Mouse (Mus musculus): ENCODE measurements around the gene Fgd5. TPM values are rescaled to one million over a fixed set of nuclear protein-coding genes. Genes with fewer than 3 reads are reported as not detected.

Fgd5 gene
- polyA plus RNA-seq, 1 experiment from 2014 or later, result 16.9 TPM

DNA sequence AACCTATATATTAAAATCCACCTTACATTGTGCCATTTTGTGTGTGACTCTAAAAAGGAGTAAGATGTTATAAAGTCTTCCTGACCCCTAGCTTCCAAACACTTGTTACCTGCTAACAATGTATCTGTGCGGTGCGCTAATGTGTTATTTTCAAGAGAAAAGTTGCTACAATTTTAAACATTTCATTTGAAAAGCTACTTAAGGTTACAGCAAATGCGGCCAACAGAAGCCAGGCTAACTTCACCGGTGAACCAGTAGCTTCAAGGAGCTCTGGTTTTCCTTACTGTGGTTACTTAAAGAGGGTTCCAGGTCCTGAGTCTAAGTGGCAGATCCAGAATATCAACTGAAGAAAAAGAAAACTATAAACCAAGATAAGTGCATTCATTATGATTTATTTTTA, 111.3 kb downstream of the Fgd5 start:
- Histone ChIP-seq H3K27me3 (ENCODE audit: insufficient read depth, low read length) (no peaks in the 10 kb centered on the region), H3K4me1 (ENCODE audit: insufficient read depth) (peaks cover 12% of the 10 kb centered on the region; the same call in 1 of the 2 replicates), H3K4me2 (peak overlapping the region; percentile 90), H3K36me3 (ENCODE audit: insufficient read depth) (no peaks in the 10 kb centered on the region), H3K4me3 (ENCODE audit: low read depth, low read length) (peak overlapping the region; percentile 88; the same call in 1 of the 2 replicates), H3K9ac (no peak overlapping the region), H3K9me3 (ENCODE audit: low read depth, low read length) (no peaks in the 10 kb centered on the region), H3K27ac (ENCODE audit: low read depth) (no peak overlapping the region)
- WGBS, result 91% methylated on average over 4 of the region's 4 CpGs
- ATAC-seq (ENCODE audit: insufficient read depth), result no peak
- no peak for DNase-seq
- TF ChIP-seq CTCF (IDR thresholded peaks at IDR 0.05; ENCODE audit: low read depth), result no peak

DNA sequence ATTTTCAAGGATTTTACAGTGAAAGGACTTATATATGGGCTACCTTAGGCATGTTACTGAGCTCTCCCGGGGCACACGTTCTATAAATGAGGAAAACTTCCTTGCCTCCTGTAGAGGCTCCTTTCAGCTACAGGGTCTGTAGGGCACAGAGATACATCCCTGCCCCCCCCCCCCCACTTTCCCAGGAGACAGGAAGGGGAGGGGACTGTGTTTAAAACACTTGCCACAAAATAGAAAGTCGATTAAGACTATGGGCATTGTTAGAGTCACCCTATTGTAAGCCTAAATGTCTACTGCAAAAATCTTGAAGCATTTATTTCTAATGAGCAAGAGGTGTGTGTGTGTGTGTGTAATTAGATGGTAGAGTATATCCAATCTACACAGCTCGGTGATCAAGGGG, 111.8 kb downstream of the Fgd5 start:
- DNase-seq, result no peak
- H3K4me1 ChIP-seq (ENCODE audit: insufficient read depth), result peaks cover 12% of the 10 kb centered on the region; the same call in 1 of the 2 replicates
- no peaks in the 10 kb centered on the region for H3K36me3 ChIP-seq (ENCODE audit: insufficient read depth)
- 7% methylated on average over 4 of the region's 4 CpGs for WGBS
- H3K4me2 ChIP-seq, result peak overlapping the region; percentile 90
- no peak for TF ChIP-seq CTCF (IDR thresholded peaks at IDR 0.05; ENCODE audit: low read depth)
- H3K9ac ChIP-seq, result peak overlapping the region; percentile 98
- peak overlapping the region; percentile 100 for H3K27ac ChIP-seq (ENCODE audit: low read depth)
- H3K9me3 ChIP-seq (ENCODE audit: low read depth, low read length), result no peaks in the 10 kb centered on the region
- H3K27me3 ChIP-seq (ENCODE audit: insufficient read depth, low read length), result no peaks in the 10 kb centered on the region
- ATAC-seq (ENCODE audit: insufficient read depth), result no peak
- peak overlapping the region; percentile 88 for H3K4me3 ChIP-seq (ENCODE audit: low read depth, low read length)

DNA sequence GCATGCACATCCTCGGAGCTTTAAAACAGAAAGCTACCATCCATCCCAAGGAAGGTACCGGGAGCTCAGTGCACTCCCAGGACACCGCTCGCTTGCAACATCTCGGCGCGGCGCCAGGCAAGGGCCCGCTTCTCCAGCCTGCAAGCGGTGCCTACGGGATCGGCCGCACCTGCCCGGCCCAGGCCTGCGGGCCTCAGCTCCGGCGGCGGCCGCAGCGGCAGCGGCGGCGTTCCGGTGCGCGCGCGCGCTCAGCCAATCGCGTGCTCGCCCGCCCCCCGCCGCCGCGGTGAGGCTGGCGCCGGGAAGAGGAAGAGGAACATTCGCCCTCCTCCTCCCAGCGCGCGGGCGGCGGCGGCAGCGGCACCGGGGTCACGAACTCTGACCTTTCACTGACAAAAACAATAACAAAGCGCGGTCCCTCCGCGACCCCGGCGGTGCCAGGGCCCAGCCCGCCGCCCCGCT, 112.5 kb downstream of the Fgd5 start, which contains the start of gene Nr2c2:
Gene Nr2c2 (plus strand): TSS at position 261 of the 462 bp plus-strand sequence.
- H3K36me3 ChIP-seq (ENCODE audit: insufficient read depth), result no peaks in the 10 kb centered on the region

DNA sequence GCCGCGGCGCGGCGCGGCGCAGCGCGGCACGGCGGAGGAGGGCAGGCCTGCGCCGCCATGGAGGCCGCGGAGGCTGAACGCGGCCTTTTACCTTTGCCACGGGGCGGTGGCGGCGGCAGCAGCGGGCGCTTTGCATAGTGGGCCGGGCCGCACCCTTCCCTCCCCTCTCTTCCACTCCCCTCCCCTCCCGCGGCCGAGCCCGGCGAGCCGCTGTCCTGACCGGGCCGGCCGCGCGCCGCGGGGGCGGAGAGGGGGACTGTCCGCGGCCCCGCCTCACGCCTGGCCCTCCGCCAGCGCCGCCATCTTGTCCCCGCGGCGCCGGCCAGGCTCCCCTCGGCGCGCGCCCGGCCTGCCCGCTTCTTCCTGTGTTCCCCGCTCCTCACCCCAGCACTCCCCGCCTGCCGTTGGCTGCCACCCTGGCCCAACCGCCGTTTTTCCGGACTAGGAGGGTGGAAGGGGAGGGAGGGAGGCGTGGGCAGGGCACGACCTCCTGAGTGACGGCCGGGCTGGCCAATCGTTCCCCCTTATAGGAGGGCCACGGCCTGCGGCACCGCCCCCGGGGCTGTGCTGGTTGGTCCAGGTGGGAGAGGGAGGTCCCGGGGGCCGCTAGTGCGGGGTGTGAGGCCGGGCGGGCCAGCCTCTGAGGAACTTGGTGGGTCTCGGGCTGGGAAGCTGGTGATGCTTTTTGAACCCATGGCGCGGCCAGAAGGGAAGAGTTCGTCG, 113.2 kb downstream of the Fgd5 start:
- H3K27me3 ChIP-seq (ENCODE audit: insufficient read depth, low read length), result no peaks in the 10 kb centered on the region
- no peaks in the 10 kb centered on the region for H3K36me3 ChIP-seq (ENCODE audit: insufficient read depth)
- peak overlapping the region; percentile 88 for H3K4me3 ChIP-seq (ENCODE audit: low read depth, low read length)
- no peak for TF ChIP-seq CTCF (IDR thresholded peaks at IDR 0.05; ENCODE audit: low read depth)
- H3K27ac ChIP-seq (ENCODE audit: low read depth), result peak overlapping the region; percentile 100
- H3K9me3 ChIP-seq (ENCODE audit: low read depth, low read length), result no peaks in the 10 kb centered on the region
- peak overlapping the region; percentile 90 for H3K4me2 ChIP-seq
- peak; percentile 99 for DNase-seq
- H3K4me1 ChIP-seq (ENCODE audit: insufficient read depth), result peaks cover 12% of the 10 kb centered on the region; the same call in 1 of the 2 replicates
- under 1% methylated on average over 50 of the region's 81 CpGs for WGBS
- ATAC-seq (ENCODE audit: insufficient read depth), result peak; percentile 99
- peak overlapping the region; percentile 98 for H3K9ac ChIP-seq

More for the DNA sequence above, 112.5 kb downstream of the Fgd5 start, which contains the start of gene Nr2c2:
- no peak for TF ChIP-seq CTCF (IDR thresholded peaks at IDR 0.05; ENCODE audit: low read depth)
- H3K4me2 ChIP-seq, result peak within 1 kb of the TSS; percentile 90
- peak within 1 kb of the TSS; percentile 88 for H3K4me3 ChIP-seq (ENCODE audit: low read depth, low read length)
- peak within 1 kb of the TSS; percentile 100 for H3K27ac ChIP-seq (ENCODE audit: low read depth)
- ATAC-seq (ENCODE audit: insufficient read depth) (peak; percentile 44), DNase-seq (peak; percentile 89)
- peak within 1 kb of the TSS; percentile 98 for H3K9ac ChIP-seq
- no peaks in the 10 kb centered on the region for H3K9me3 ChIP-seq (ENCODE audit: low read depth, low read length)
- H3K27me3 ChIP-seq (ENCODE audit: insufficient read depth, low read length), result no peaks in the 10 kb centered on the region
- WGBS, result under 1% methylated on average over 49 of the region's 58 CpGs
- peaks cover 12% of the 10 kb centered on the region; the same call in 1 of the 2 replicates for H3K4me1 ChIP-seq (ENCODE audit: insufficient read depth)

DNA sequence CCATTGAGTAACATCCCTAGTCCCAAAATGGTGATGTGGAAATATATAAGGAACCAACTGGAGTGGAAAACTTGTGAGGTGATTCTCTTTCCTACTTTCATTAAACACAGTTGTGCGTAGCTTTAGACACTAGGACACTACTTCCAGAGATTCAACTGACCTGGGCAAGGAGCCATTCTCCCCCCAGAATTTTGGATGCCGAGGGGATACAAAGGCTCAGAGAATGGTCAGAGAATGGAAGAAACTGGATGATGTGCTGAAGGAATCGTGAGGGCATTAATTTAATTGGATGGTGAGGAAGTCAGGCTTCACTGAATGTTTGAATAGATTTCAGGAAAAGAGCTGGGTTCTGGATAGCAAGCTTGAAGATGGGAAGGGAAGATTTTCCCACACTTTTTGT, 114.1 kb downstream of the Fgd5 start:
- H3K4me2 ChIP-seq, result peak overlapping the region; percentile 90
- 21% methylated on average over 3 of the region's 3 CpGs for WGBS
- H3K27me3 ChIP-seq (ENCODE audit: insufficient read depth, low read length), result no peaks in the 10 kb centered on the region
- ATAC-seq (ENCODE audit: insufficient read depth) (no peak), DNase-seq (no peak)
- no peaks in the 10 kb centered on the region for H3K36me3 ChIP-seq (ENCODE audit: insufficient read depth)
- no peak for TF ChIP-seq CTCF (IDR thresholded peaks at IDR 0.05; ENCODE audit: low read depth)
- peaks cover 12% of the 10 kb centered on the region; the same call in 1 of the 2 replicates for H3K4me1 ChIP-seq (ENCODE audit: insufficient read depth)
- H3K9me3 ChIP-seq (ENCODE audit: low read depth, low read length), result no peaks in the 10 kb centered on the region
- H3K9ac ChIP-seq, result peak overlapping the region; percentile 98
- H3K4me3 ChIP-seq (ENCODE audit: low read depth, low read length), result peak overlapping the region; percentile 88
- H3K27ac ChIP-seq (ENCODE audit: low read depth), result peak overlapping the region; percentile 100

DNA sequence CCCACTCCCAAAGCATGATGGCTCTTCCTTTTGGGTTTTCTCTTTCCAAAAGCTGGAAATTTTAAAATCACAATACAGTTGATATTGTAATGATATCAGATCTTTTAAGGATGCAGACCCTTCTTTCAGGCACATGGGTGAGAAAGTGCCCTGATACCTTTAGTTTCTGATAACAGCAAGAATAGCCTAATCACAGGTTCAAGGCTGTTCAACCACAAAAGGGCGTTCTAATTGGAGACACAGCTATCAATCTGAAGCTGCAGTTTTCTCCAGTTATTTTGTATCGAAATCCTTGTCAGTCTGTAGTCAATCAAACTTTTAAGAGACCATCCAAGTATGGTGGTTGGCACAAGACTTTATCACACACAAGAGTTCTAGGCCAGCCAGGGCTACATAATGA, 115.2 kb downstream of the Fgd5 start:
- H3K4me1 ChIP-seq (ENCODE audit: insufficient read depth), result peaks cover 12% of the 10 kb centered on the region; the same call in 1 of the 2 replicates
- H3K4me2 ChIP-seq, result peak overlapping the region; percentile 90; the same call in 1 of the 2 replicates
- no peak overlapping the region for H3K27ac ChIP-seq (ENCODE audit: low read depth)
- H3K4me3 ChIP-seq (ENCODE audit: low read depth, low read length), result no peak overlapping the region
- no peak overlapping the region for H3K9ac ChIP-seq
- no peaks in the 10 kb centered on the region for H3K27me3 ChIP-seq (ENCODE audit: insufficient read depth, low read length)
- no peaks in the 10 kb centered on the region for H3K36me3 ChIP-seq (ENCODE audit: insufficient read depth)
- H3K9me3 ChIP-seq (ENCODE audit: low read depth, low read length), result no peaks in the 10 kb centered on the region
- ATAC-seq (ENCODE audit: insufficient read depth) (no peak), DNase-seq (no peak)
- TF ChIP-seq CTCF (IDR thresholded peaks at IDR 0.05; ENCODE audit: low read depth), result no peak
- 83% methylated on average over 2 of the region's 2 CpGs for WGBS

DNA sequence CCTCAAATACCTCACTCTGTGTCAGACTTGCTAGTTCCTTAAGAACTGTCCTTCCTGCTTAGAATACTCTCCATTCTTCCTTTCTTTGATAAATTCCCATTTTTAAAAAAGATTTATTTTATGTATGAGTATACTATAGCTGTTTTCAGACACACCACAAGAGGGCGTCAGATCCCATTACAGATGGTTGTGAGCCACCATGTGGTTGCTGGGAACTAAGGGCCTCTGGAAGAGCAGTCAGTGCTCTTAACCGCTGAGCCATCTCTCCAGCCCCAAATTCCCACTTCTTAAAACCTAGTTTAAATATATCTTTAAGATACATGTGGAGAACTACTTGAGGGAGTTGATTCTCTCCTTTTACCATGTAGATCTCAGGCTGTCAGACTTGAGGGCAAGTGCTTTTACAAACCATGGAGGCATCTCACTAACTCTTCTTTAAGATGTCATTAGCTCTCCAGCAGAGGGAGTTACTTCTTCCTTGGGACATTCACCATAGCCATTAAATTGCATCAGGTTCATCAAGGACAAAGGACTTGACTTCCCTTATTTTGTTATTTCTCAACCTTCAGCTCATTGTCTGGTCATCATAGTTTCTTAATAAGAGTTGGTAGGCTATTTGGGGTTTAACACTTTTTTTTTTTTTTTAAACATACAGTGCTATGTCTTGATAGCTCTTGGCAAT, 122.1 kb downstream of the Fgd5 start:
- TF ChIP-seq CTCF (IDR thresholded peaks at IDR 0.05; ENCODE audit: low read depth), result no peak
- Histone ChIP-seq H3K27ac (ENCODE audit: low read depth) (no peak overlapping the region), H3K9ac (no peak overlapping the region), H3K9me3 (ENCODE audit: low read depth, low read length) (no peaks in the 10 kb centered on the region), H3K4me3 (ENCODE audit: low read depth, low read length) (no peak overlapping the region), H3K4me1 (ENCODE audit: insufficient read depth) (no peaks in the 10 kb centered on the region), H3K36me3 (ENCODE audit: insufficient read depth) (no peaks in the 10 kb centered on the region), H3K4me2 (no peak overlapping the region), H3K27me3 (ENCODE audit: insufficient read depth, low read length) (no peaks in the 10 kb centered on the region)
- ATAC-seq (ENCODE audit: insufficient read depth) (no peak), DNase-seq (no peak)
- WGBS, result 66% methylated on average over 2 of the region's 2 CpGs

All from lung, embryonic 14.5 days (tissue).